Mouse (Mus musculus) cerebellum, adult 9-10 months (tissue): Measurements from ENCODE around the gene Gtpbp1.

Source experiments
- DNase-seq: peaks from one replicate; pipeline ENCODE4 v3.0.0; 2022

Gtpbp1 gene

DNA sequence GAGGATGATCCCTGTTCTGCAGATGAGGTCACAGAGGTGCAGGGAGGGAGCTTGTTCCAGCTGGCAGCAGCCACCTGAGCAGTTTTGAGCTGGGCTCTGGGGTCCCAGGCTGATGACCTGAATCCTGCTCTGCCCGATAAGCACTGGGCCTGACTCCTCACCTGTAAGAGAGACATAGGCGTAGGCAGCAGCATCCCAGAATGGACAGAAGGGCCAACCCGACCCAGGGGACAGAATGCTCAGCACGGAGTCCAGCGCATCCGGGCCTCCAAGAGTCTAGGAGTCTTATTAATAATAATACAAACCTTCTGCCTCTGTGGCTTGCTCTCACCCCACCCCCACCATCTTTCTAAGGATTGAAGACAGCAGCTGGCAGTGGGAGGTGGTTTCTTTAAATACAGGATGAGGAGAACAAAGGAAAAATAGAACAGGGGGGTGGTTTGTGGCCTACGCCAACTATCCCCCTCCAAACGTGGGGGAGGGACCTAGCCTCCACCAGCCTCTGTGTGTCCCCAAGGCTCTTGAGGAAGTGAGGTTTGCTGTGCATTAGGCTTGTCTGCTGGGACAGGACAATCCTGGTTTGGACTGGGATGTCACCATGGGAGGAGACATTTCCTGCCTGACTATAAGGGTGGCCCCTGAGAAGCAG lies 65.5 kb downstream of the Gtpbp1 start:
- no peak for DNase-seq

DNA sequence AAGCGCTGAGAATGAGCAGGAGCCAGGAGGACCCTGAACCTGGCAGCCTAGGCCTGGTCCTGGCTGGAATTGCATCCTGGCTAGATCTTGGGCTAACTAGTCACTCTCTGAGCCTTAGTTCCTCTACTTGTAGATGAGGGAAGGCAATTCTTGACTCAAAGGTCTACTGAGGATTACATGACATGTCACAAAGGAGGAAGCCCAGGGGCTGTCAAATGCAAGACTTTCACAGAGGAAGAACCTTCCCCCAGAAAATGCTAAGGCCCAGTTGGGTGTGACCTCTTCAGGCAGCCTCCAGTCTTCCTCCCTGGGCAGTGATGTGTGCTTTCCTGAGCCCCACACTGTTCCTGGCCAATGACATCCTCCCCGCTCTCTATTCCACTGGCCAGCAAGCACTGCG lies 66.5 kb downstream of the Gtpbp1 start:
- DNase-seq: no peak

DNA sequence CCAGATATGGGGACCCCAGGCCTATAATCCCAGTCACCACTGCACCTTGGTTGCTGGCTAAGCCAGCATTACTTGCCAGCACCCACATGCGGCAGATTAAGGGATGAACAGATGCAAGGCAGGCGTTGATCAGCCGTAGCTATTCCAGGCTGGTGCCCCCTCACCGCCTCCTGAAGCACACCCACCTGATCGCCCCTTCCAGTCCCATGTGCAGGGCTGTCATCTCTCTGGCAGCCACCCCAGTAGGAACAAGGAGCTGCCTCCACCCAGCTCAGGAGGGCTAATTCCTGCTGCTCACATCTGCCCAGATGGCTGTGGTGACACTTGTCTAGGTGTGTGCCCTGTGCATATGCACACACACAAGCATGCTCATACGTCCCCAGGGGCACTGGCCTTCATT lies 70.3 kb downstream of the Gtpbp1 start:
- no peak for DNase-seq

DNA sequence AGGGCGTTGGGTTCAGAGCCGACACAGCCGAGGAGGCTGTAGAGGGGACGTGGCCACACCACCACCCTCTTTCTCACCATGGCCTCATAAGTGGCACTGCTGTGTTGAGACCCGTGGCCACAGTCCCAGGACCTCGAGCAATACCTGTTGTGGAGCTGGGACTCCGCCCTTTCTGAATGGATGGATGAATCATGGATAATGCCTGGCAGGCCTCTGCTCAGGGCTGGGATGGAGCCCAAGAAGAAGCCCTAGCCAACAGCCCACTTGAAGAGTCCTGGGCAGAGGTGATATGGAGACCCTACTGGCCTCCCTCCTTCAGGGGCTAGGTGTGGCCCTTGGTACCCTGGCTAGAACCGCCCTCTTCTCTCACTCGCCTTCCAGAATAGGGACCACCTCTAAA lies 72.4 kb downstream of the Gtpbp1 start:
- peak; percentile 59 for DNase-seq

DNA sequence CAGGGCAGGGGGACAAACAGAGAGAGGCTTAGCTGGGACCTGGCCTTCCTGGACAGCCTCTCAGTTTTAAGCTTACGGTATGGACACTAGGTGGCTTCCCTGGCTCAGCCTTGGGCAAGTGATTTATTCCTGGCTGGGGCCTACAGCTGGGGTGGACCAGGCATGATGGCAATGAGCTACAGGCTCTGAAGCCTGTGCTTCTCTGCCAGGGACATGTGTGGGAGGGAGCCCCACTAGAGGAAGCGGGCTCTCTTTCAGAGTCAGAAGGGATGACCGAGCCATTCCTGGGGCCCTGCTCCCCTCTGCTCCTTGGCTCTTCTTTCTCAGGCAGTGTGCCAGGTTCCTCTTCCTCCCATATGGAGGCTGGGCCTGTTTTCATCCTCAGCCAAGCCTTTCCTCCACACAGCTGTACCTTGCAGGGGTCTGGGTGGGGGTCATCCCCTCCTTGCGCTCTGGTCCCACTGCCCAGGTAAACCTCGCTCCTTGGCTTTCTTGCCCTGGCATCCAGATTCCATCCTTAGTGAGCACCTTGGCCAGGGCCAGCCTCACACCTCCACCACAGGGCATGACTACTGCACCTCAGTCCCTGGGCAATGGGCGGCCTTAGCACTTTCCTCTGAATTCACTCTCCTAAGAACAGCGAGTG lies 73.1 kb downstream of the Gtpbp1 start:
- peak; percentile 91 for DNase-seq

DNA sequence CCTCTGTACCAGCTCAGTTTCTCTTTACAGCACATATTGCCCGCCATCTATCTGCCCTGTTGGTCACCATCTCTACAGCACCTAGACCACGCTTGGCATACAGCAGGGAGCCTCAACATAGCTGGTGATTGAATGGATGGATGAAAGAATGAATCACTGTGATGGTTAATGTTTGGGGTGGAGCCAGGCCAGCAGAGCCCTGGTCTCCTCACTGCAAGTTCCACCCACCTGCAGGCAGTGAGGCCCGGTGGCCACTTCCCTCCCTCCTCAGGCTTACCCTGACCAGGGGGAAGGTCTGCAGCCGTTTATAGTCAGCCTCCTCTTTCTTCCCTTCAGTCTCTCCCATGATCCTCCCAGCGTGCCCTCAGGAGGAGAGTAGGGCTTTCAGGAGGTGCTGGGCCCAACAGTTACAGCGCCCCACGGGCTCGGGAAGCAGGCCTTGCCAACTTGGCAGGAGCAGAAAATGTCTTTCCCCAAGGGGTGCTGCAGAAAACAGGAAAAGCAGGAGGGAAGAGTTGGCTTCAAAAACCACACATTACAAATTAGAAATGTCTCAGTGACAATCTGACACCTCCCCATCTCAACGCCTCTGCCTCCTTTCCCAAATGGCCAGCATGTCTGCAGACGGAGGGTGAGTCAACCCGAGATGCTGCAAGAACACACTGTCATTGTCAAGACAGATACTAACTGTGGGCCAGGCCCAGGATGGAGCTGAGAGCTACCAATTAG lies 74.1 kb downstream of the Gtpbp1 start:
- peak; percentile 78 for DNase-seq

DNA sequence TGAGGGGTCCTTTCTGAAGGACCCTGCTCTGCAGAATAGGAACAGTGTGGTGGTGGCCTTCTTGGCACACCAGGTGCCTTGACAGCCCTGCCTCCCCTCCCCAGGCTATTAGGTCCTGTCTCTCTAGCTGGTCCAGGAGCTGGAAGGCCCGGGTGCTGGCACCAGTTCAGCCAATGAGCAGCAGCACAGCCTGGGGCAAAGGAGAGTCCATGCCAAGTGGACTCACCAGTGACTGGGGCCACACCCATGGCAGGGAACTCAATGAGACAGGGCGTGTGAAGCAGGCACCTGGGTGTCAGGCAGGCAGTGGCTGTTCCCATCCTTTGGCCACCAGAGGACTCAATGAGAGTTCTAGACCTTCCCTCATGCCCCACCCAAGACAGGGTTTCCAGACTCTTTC lies 74.7 kb downstream of the Gtpbp1 start:
- peak; percentile 78 for DNase-seq

DNA sequence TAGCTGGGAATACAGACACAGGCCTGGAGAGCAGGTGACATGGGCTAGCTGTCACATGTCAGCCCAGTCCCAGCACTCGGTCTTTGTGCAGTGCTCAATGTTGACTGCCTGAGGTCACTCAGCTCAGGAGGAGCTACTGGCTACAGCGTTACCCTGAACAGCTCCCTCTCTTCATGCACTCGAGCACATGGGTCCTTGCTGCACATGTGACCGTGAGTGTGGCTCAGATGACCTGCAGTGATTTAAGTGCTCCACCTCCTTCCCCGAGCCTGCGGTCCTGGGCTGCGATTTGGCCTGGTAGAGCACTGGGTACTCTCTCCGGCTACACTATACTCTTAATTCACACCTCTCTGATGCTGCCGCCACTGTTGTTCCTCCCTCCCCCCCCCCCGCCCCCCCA lies 75.5 kb downstream of the Gtpbp1 start:
- DNase-seq: peak; percentile 63

DNA sequence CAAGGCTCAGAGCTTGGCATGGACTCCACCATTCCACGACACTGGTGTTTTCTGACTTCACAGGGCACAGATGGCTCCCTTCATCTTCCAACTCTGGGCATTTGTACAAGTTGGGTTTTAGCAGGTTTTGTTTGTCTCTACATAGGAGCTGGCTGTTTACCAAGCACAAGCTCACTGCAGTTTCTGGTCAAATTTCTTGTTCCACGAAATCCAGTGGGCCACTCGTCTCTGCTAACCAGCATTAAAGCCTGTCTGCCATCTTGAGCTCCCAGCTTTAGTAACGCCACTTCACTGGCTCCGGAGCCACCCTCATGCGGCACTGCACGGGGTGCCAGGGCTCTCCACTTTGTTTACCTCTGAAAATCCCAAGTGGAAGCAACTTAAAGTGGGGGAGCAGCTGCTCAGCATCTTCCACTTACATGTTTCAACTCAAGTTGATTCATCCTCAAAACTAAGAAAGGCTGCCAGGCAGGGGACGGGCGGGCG lies 76.0 kb downstream of the Gtpbp1 start:
- peak; percentile 84 for DNase-seq

DNA sequence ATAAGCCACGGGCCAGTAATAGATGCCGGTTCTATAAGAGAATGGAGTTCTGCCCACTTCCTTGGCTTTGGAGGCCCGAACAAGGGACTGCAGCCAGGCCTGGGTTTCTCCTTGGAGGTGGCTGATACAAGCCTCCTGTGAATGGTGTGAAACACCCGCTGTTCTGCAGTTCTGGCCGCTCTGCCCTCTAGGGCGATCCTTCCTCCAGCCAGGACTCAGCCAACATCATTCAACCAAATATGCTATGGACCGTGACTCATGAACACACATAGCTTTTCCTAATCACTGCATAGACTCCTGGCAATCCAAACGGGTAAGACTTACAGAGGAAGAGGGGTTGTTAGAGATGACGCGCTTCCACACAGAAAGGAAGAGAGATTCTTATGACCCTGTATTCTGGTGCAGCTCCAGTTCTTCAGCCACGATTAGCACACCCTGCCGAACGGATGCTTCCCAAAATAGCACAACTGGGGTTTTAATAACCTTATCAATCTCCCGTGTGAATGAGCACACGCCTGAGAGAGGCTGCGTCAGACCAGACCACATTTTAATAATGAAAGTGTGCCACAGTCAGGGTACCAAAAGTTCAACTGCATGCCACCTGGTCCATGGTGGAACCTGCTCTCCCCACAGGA lies 76.8 kb downstream of the Gtpbp1 start:
- DNase-seq: no peak

DNA sequence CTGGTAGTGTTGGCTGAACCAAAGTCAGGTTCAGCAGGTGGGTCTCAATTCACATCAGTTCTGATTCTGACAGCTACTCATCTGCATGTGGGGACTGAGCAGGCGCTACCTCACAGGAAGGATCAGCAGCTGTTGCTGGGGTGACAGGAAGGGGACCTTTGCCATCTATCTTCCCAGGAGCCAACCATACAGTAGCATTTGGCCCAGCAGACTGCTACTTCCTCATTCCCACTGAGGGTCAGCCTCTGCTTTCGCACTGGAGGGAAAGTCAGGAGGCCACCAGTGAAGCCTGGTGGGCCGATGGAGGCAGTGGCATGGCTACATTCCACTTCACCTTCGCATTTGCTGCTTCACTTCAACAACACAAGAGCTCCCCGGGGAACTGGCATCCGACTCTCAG lies 77.7 kb downstream of the Gtpbp1 start:
- no peak for DNase-seq

DNA sequence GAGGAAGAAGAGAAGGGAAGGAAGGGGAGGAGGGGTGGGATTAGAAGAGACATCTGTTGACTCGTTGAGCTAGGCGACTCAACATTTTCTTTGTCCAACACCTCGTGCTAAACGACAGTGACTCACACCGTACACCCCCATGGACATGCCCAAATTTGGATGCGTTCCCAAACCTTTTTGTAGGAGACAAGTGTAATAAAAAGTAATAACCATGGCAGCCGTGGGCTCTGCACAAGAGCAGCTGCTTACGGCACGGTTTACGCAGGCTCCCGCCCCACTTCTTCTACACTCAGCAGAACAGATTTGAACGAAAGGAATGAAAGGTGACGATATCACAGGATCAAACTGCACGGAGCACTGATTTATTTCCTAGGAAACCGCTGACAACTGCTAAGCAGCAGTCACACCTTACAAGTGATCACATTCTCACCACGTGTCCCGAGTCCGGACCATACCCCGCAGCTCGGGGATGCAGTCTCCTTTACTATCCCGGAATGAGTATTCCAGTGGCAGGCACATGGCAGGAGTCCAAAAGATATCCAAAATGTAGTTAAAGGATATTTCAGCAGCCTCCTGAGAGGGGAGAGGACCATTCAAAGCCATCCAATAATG lies 80.1 kb downstream of the Gtpbp1 start:
- no peak for DNase-seq
